Comparison of ENCODE assay signal across 17 mouse cellular contexts in the genomic region with DNA sequence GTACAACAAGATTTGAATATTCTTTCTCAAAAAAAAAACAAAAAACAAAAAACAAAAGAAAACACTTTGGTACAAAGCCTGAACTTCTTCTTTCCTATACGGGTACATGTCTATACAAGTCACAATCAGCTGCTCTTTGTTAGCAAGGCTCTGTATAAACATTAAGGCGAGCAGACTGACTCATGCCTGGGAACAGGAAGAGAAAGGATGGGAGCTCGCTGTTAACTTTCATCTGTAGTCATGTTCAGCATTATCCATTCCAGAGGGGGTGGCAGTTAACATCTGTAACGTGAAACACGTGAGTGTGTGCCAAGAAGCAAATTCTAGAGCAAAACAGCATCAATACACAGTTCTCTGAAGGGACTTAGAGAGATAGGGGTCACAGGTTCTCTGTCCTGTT. TPM values are rescaled to one million over a fixed set of nuclear protein-coding genes. Genes with fewer than 3 reads are reported as not detected.
A peak's percentile ranks its signal among the peaks of the same experiment; 100 is the strongest.
DNase-seq lines count a peak whose midpoint lies in the region; TF ChIP-seq lines count a peak whose summit lies in the region.
"Had no signal": no experiment of that assay in that cellular context is flagged by ENCODE, and none has a peak within 500 bp of the region (broad histone marks: within the 10 kb centered on the region; RNA-seq: fewer than 3 reads in every experiment).

No protein-coding gene starts in this region.

- TF ChIP-seq CTCF in layer of hippocampus, adult 2 months (conservative IDR thresholded peaks at IDR 0.05): no peak
- TF ChIP-seq CTCF in ES-Bruce4 (IDR thresholded peaks at IDR 0.05; ENCODE audit: low read depth, low read length): no peak

- peak overlapping the region; percentile 74 for H3K4me2 ChIP-seq in myocyte (ENCODE audit: low read depth)
- H3K4me2 ChIP-seq: forebrain, embryonic 13.5 days; heart, embryonic 12.5 days; hindbrain, embryonic 14.5 days; liver, embryonic 11.5 days had no signal

- TF ChIP-seq EP300 in ES-Bruce4 (IDR thresholded peaks at IDR 0.05; ENCODE audit: insufficient read depth, low read depth, low read length): no peak

- no peak overlapping the region for H3K9ac ChIP-seq in ES-Bruce4 (ENCODE audit: low read depth, poor library complexity, severe bottlenecking)
- H3K9ac ChIP-seq: forebrain, embryonic 13.5 days; heart, embryonic 12.5 days; hindbrain, embryonic 14.5 days had no signal

- no peaks in the 10 kb centered on the region for H3K9me3 ChIP-seq in ES-Bruce4 (replicated peaks; ENCODE audit: control insufficient read depth, insufficient read depth, low read length, poor library complexity, severe bottlenecking)
- H3K9me3 ChIP-seq: forebrain, embryonic 13.5 days; heart, embryonic 12.5 days had no signal

- peaks cover 13% of the 10 kb centered on the region for H3K4me1 ChIP-seq in ES-Bruce4 (ENCODE audit: control insufficient read depth, insufficient read depth, low read length)

- DNase-seq in layer of hippocampus, adult 2 months (ENCODE audit: low spot score in 2 of 2): no peak
- DNase-seq in layer of hippocampus, adult 11-12 months (ENCODE audit: low spot score): no peak
- DNase-seq in adipocyte (ENCODE audit: low spot score): peak; percentile 4
- DNase-seq in kidney, postnatal 25 days: no peak
- DNase-seq in urinary bladder, postnatal 10 days (ENCODE audit: low spot score): no peak
- DNase-seq: adrenal gland, postnatal 25 days; cerebellum, postnatal 10 days; gastrocnemius, postnatal 25 days; kidney, adult 8-10 months; retina, postnatal 1 day; thymus, adult 18-20 months had no signal

- H3ac ChIP-seq in myocyte (ENCODE audit: control insufficient read depth, insufficient read length): no peak overlapping the region

- H3K4me3 ChIP-seq in layer of hippocampus, adult 2 months: no peak overlapping the region
- H3K4me3 ChIP-seq in ES-Bruce4 (ENCODE audit: low read depth, low read length): no peak overlapping the region
- H3K4me3 ChIP-seq in myocyte: no peak overlapping the region
- H3K4me3 ChIP-seq: forebrain, embryonic 13.5 days; heart, embryonic 12.5 days had no signal

- H3K36me3 ChIP-seq in ES-Bruce4 (ENCODE audit: control insufficient read depth, insufficient read depth, low read length, poor library complexity, severe bottlenecking): no peaks in the 10 kb centered on the region
- no peaks in the 10 kb centered on the region for H3K36me3 ChIP-seq in myocyte (ENCODE audit: control insufficient read depth, insufficient read depth)
- H3K36me3 ChIP-seq: heart, embryonic 12.5 days had no signal

- no peak for TF ChIP-seq POLR2A in ES-Bruce4 (IDR thresholded peaks at IDR 0.05; ENCODE audit: insufficient read depth, low read length)
- TF ChIP-seq POLR2A in myocyte (IDR thresholded peaks at IDR 0.05; ENCODE audit: insufficient read length, low read depth): no peak

- H3K27ac ChIP-seq in layer of hippocampus, adult 2 months: peak overlapping the region; percentile 12
- peak overlapping the region; percentile 78; the same call in 1 of the 2 replicates for H3K27ac ChIP-seq in ES-Bruce4 (ENCODE audit: insufficient read depth, low read length)
- H3K27ac ChIP-seq: forebrain, embryonic 13.5 days; hindbrain, embryonic 14.5 days had no signal

- no peaks in the 10 kb centered on the region for H3K79me2 ChIP-seq in myocyte (ENCODE audit: control insufficient read depth, insufficient read depth)

- no peaks in the 10 kb centered on the region for H3K27me3 ChIP-seq in ES-Bruce4 (ENCODE audit: control insufficient read depth, insufficient read depth, low read length, poor library complexity, severe bottlenecking)
- no peaks in the 10 kb centered on the region for H3K27me3 ChIP-seq in myocyte (ENCODE audit: control insufficient read depth, insufficient read depth, insufficient read length)
- H3K27me3 ChIP-seq: forebrain, embryonic 13.5 days; heart, embryonic 12.5 days had no signal

TF ChIP-seq in myocyte, 11 proteins besides CTCF, POLR2A, EP300 and RAD21:
- TF ChIP-seq SRF (IDR thresholded peaks at IDR 0.05; ENCODE audit: control insufficient read depth, insufficient read length, low read depth) (no peak), MYOD1 (IDR thresholded peaks at IDR 0.05; ENCODE audit: control insufficient read depth in 1 of 3, insufficient read length in 2 of 3, low read depth in 2 of 3) (no peak), POLR2AphosphoS2 (IDR thresholded peaks at IDR 0.05; ENCODE audit: insufficient read length, low read depth) (no peak), TCF12 (IDR thresholded peaks at IDR 0.05; ENCODE audit: insufficient read depth, poor library complexity, severe bottlenecking) (no peak), MYOG (IDR thresholded peaks at IDR 0.05; ENCODE audit: control insufficient read depth in 1 of 3, insufficient read depth in 1 of 3, insufficient read length in 2 of 3, low read depth in 2 of 3) (no peak), MAX (IDR thresholded peaks at IDR 0.05; ENCODE audit: low read depth) (no peak), TCF3 (IDR thresholded peaks at IDR 0.05; ENCODE audit: insufficient read length, low read depth) (no peak), USF1 (IDR thresholded peaks at IDR 0.05; ENCODE audit: low read depth) (no peak), E2F4 (IDR thresholded peaks at IDR 0.05; ENCODE audit: insufficient read depth) (no peak)

RNA-seq across cellular contexts. Expression of a gene that starts 43.9 kb away (rescaled TPM):
- total RNA-seq in layer of hippocampus, adult 2 months (2021): 100 to 1,000 TPM; 334 to 340 TPM
- polyA plus RNA-seq in ES-Bruce4 (2011; ENCODE audit: insufficient read depth, insufficient read length, low read depth, missing spikeins): 7.6 and 8.5 TPM in 2 replicates
- 0.29 TPM for polyA plus RNA-seq in myocyte (2012; fragmentation: generic; extraction: Trizol)
